Mouse (Mus musculus) embryonic facial prominence, embryonic 10.5 days (tissue): ENCODE results near the gene Kcnk4. TPM values are rescaled to one million over a fixed set of nuclear protein-coding genes. Genes with fewer than 3 reads are reported as not detected.

ENCODE experiments used
- DNase-seq: peaks from one replicate; pipeline ENCODE4 v3.0.0-alpha.2; 2017; ENCODE audit warnings: low spot score
- H3K27ac ChIP-seq: fragments of 300-500 bp; sonication (generic); replicated peaks from 2 replicates; pipeline ENCODE4 v1.5.1; 2016; ENCODE audit warnings: mild to moderate bottlenecking
- H3K27me3 ChIP-seq: fragments of 300-500 bp; sonication (generic); replicated peaks from 2 replicates; pipeline ENCODE4 v1.6.1; 2016; ENCODE audit warnings: low read depth, mild to moderate bottlenecking; ENCODE audit not compliant: poor library complexity, severe bottlenecking
- H3K36me3 ChIP-seq: fragments of 300-500 bp; sonication (generic); replicated peaks from 2 replicates; pipeline ENCODE4 v1.6.1; 2016; ENCODE audit warnings: mild to moderate bottlenecking, moderate library complexity
- H3K4me1 ChIP-seq: fragments of 300-500 bp; sonication (generic); 2 replicates; pipeline ENCODE4 v1.6.1; 2016
- H3K4me3 ChIP-seq: fragments of 300-500 bp; sonication (generic); 2 replicates; pipeline ENCODE4 v1.5.1; 2016; ENCODE audit warnings: mild to moderate bottlenecking, moderate library complexity
- H3K9me3 ChIP-seq: fragments of 300-500 bp; sonication (generic); 2 replicates; pipeline ENCODE4 v1.6.1; 2016; ENCODE audit warnings: mild to moderate bottlenecking
- WGBS: fragments of 180-500 bp; shearing (Covaris S2); methylation state at CpG from one replicate; pipeline ENCODE4 v1.1.7; 2016; 5-methylcytosine and 5-hydroxymethylcytosine counted together
- polyA plus RNA-seq: library from polyadenylated mRNA; unstranded; fragments of >200 nt; fragmentation: Nextera tagmentation; extraction: Ambion mirVana; gene quantifications from 2 replicates; pipeline ENCODE4 v1.2.1, GENCODE M21; 2016

The Kcnk4 gene
- polyA plus RNA-seq, 1 experiment from 2014 or later, result not detected

GRCm38 (mm10) chr19:6925611-6926329 lies 8.5 kb downstream of the Kcnk4 start:
- peak; percentile 42 for DNase-seq
- 4% methylated on average over 40 of the region's 40 CpGs for WGBS

GRCm38 (mm10) chr19:6925307-6925573 lies 9.1 kb downstream of the Kcnk4 start, which contains the start of gene Catsperz:
TSS of gene Catsperz (minus strand) at chr19:6925380.
- H3K27me3 ChIP-seq, result peaks cover 81% of the 10 kb centered on the region
- WGBS, result 2% methylated on average over 9 of the region's 9 CpGs
- H3K4me1 ChIP-seq, result peaks cover 53% of the 10 kb centered on the region
- peak within 1 kb of the TSS; percentile 39 for H3K4me3 ChIP-seq
- no peaks in the 10 kb centered on the region for H3K9me3 ChIP-seq
- DNase-seq, result peak; percentile 45
- H3K27ac ChIP-seq, result no peak within 1 kb of the TSS
- no peaks in the 10 kb centered on the region for H3K36me3 ChIP-seq

More at GRCm38 (mm10) chr19:6925611-6926329, 8.5 kb downstream of the Kcnk4 start:
- peaks cover 86% of the 10 kb centered on the region for H3K27me3 ChIP-seq
- H3K4me3 ChIP-seq, result peak overlapping the region; percentile 39
- no peaks in the 10 kb centered on the region for H3K36me3 ChIP-seq
- H3K4me1 ChIP-seq, result peaks cover 48% of the 10 kb centered on the region
- H3K27ac ChIP-seq, result no peak overlapping the region
- no peaks in the 10 kb centered on the region for H3K9me3 ChIP-seq

GRCm38 (mm10) chr19:6924461-6925306 lies 9.6 kb downstream of the Kcnk4 start:
- peak; percentile 84 for DNase-seq
- Histone ChIP-seq H3K4me3 (peak overlapping the region; percentile 39), H3K4me1 (peaks cover 59% of the 10 kb centered on the region), H3K27me3 (peaks cover 75% of the 10 kb centered on the region), H3K36me3 (0 out of 2 replicates have a peak, but pooled peaks cover 5% of the 10 kb centered on the region), H3K9me3 (no peaks in the 10 kb centered on the region), H3K27ac (no peak overlapping the region)
- WGBS, result 3% methylated on average over 39 of the region's 39 CpGs

- peak overlapping the region; percentile 82 for H3K4me3 ChIP-seq
- H3K36me3 ChIP-seq, result peaks cover 9% of the 10 kb centered on the region; the same call in 1 of the 2 replicates
- H3K9me3 ChIP-seq, result no peaks in the 10 kb centered on the region
- H3K4me1 ChIP-seq, result peaks cover 59% of the 10 kb centered on the region
- no peak for DNase-seq
- H3K27ac ChIP-seq, result no peak overlapping the region
- WGBS, result 62% methylated on average over 6 of the region's 6 CpGs
- peaks cover 60% of the 10 kb centered on the region for H3K27me3 ChIP-seq
Measured at GRCm38 (mm10) chr19:6922901-6923735, 11.2 kb downstream of the Kcnk4 start.

GRCm38 (mm10) chr19:6921647-6922567 lies 12.4 kb downstream of the Kcnk4 start, which contains the start of gene Esrra:
TSS of gene Esrra (minus strand) at chr19:6921813.
- Histone ChIP-seq H3K4me3 (peak within 1 kb of the TSS; percentile 82), H3K9me3 (no peaks in the 10 kb centered on the region), H3K27ac (peak within 1 kb of the TSS; percentile 91), H3K4me1 (peaks cover 53% of the 10 kb centered on the region), H3K36me3 (peaks cover 10% of the 10 kb centered on the region; the same call in 1 of the 2 replicates), H3K27me3 (peaks cover 48% of the 10 kb centered on the region)
- under 1% methylated on average over 66 of the region's 66 CpGs for WGBS
- DNase-seq, result peak; percentile 100

- peaks cover 38% of the 10 kb centered on the region for H3K27me3 ChIP-seq
- H3K36me3 ChIP-seq, result peaks cover 10% of the 10 kb centered on the region; the same call in 1 of the 2 replicates
- DNase-seq, result no peak
- peak overlapping the region; percentile 82 for H3K4me3 ChIP-seq
- no peaks in the 10 kb centered on the region for H3K9me3 ChIP-seq
- WGBS, result 2% methylated on average over 48 of the region's 48 CpGs
- peak overlapping the region; percentile 91 for H3K27ac ChIP-seq
- peaks cover 47% of the 10 kb centered on the region for H3K4me1 ChIP-seq
Measured at GRCm38 (mm10) chr19:6920741-6921636, 13.3 kb downstream of the Kcnk4 start.

- Histone ChIP-seq H3K4me1 (peaks cover 38% of the 10 kb centered on the region), H3K27ac (peak overlapping the region; percentile 91), H3K36me3 (peaks cover 10% of the 10 kb centered on the region; the same call in 1 of the 2 replicates), H3K27me3 (peaks cover 30% of the 10 kb centered on the region), H3K4me3 (peak overlapping the region; percentile 82), H3K9me3 (no peaks in the 10 kb centered on the region)
- peak; percentile 48 for DNase-seq
- WGBS, result 41% methylated on average over 8 of the region's 8 CpGs
Measured at GRCm38 (mm10) chr19:6919876-6920740, 14.2 kb downstream of the Kcnk4 start.

GRCm38 (mm10) chr19:6919431-6919830 lies 14.9 kb downstream of the Kcnk4 start:
- H3K4me1 ChIP-seq, result peaks cover 32% of the 10 kb centered on the region
- H3K9me3 ChIP-seq, result no peaks in the 10 kb centered on the region
- no peak overlapping the region; the same call in 1 of the 2 replicates for H3K4me3 ChIP-seq
- no peak overlapping the region for H3K27ac ChIP-seq
- H3K36me3 ChIP-seq, result peaks cover 10% of the 10 kb centered on the region; the same call in 1 of the 2 replicates
- no peak for DNase-seq
- H3K27me3 ChIP-seq, result peaks cover 23% of the 10 kb centered on the region

- H3K27ac ChIP-seq, result no peak overlapping the region
- DNase-seq, result no peak
- H3K36me3 ChIP-seq, result peaks cover 20% of the 10 kb centered on the region
- WGBS, result 83% methylated on average over 4 of the region's 4 CpGs
- peaks cover 32% of the 10 kb centered on the region for H3K4me1 ChIP-seq
- H3K4me3 ChIP-seq, result no peak overlapping the region
- H3K9me3 ChIP-seq, result no peaks in the 10 kb centered on the region
- peaks cover 12% of the 10 kb centered on the region for H3K27me3 ChIP-seq
Measured at GRCm38 (mm10) chr19:6918321-6918720, 16.0 kb downstream of the Kcnk4 start.

- no peaks in the 10 kb centered on the region for H3K27me3 ChIP-seq
- 82% methylated on average over 4 of the region's 4 CpGs for WGBS
- H3K4me1 ChIP-seq, result peaks cover 24% of the 10 kb centered on the region
- H3K36me3 ChIP-seq, result peaks cover 39% of the 10 kb centered on the region
- no peak overlapping the region for H3K4me3 ChIP-seq
- no peaks in the 10 kb centered on the region for H3K9me3 ChIP-seq
- no peak for DNase-seq
- no peak overlapping the region for H3K27ac ChIP-seq
Measured at GRCm38 (mm10) chr19:6916496-6916895, 17.8 kb downstream of the Kcnk4 start.
